Mouse (Mus musculus): ENCODE data around the gene Cybb. TPM values are rescaled to one million over a fixed set of nuclear protein-coding genes. Genes with fewer than 3 reads are reported as not detected.
"Not testable (repeated sequence)": the region's sequence is repeated elsewhere in the genome, so short reads cannot be mapped to it uniquely, and the experiment has no call there.

The Cybb gene
- polyA plus RNA-seq (2014; fragmentation: Nextera tagmentation; extraction: Ambion mirVana) = 1.7 and 3.1 TPM in 2 replicates

DNA sequence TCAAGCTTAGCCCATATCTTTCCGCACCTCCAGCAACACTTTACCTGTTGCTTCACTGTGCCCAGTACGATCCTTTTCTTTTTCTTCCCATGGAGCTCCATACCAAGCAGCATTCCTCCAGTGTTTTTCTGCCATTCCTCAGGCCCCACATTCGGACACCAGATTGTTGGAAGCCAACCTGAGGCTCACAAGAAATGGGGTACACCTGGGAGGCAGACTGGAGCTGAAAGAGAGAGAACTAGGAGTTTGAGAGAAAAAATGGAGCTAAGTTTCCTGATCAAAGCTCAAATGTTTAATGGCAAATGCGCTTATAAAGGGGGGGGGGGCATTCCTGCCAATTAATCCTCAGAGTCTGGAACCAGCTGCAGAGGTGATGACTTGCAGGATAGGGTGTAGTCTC lies at the start of gene Cybb:
Cybb (minus strand) TSS at position 101 of the 400 bp plus-strand sequence.
- no peak within 1 kb of the TSS for H3K4me2 ChIP-seq (replicated peaks; ENCODE audit: low read depth, low read length)
- ATAC-seq (ENCODE audit: low FRiP score, low TSS enrichment) = no peak
- H3K27me3 ChIP-seq (ENCODE audit: control insufficient read depth, insufficient read depth, low read length) = no peaks in the 10 kb centered on the region
- no peaks in the 10 kb centered on the region for H3K4me1 ChIP-seq (ENCODE audit: control insufficient read depth, insufficient read depth, low read length)
- H3K9me3 ChIP-seq (ENCODE audit: control insufficient read depth, low read length) = no peaks in the 10 kb centered on the region
- no peak within 1 kb of the TSS for H3K9ac ChIP-seq (ENCODE audit: low read depth, low read length)
- H3K36me3 ChIP-seq (ENCODE audit: control insufficient read depth, insufficient read depth, low read length) = no peaks in the 10 kb centered on the region
- 83% methylated on average over 4 of the region's 4 CpGs for WGBS
- H3K4me3 ChIP-seq (ENCODE audit: low read length) = no peak within 1 kb of the TSS
- H3K27ac ChIP-seq (ENCODE audit: low read depth, low read length) = no peak within 1 kb of the TSS

- no peaks in the 10 kb centered on the region for H3K9me3 ChIP-seq (ENCODE audit: control insufficient read depth, low read length)
- no peak overlapping the region for H3K9ac ChIP-seq (ENCODE audit: low read depth, low read length)
- H3K27ac ChIP-seq (ENCODE audit: low read depth, low read length) = no peak overlapping the region
- no peaks in the 10 kb centered on the region for H3K27me3 ChIP-seq (ENCODE audit: control insufficient read depth, insufficient read depth, low read length)
- no peaks in the 10 kb centered on the region for H3K4me1 ChIP-seq (ENCODE audit: control insufficient read depth, insufficient read depth, low read length)
- WGBS = 94% methylated on average over 3 of the region's 3 CpGs
- no peak overlapping the region for H3K4me3 ChIP-seq (ENCODE audit: low read length)
- no peaks in the 10 kb centered on the region for H3K36me3 ChIP-seq (ENCODE audit: control insufficient read depth, insufficient read depth, low read length)
- no peak overlapping the region for H3K4me2 ChIP-seq (replicated peaks; ENCODE audit: low read depth, low read length)
- no peak for ATAC-seq (ENCODE audit: low FRiP score, low TSS enrichment)
Measured at GRCm38 (mm10) chrX:9536881-9537280, 49.3 kb upstream of the Cybb start.

GRCm38 (mm10) chrX:9519969-9520368 lies 32.4 kb upstream of the Cybb start:
- H3K36me3 ChIP-seq (ENCODE audit: control insufficient read depth, insufficient read depth, low read length); H3K27ac ChIP-seq (ENCODE audit: low read depth, low read length); H3K27me3 ChIP-seq (ENCODE audit: control insufficient read depth, insufficient read depth, low read length); H3K9me3 ChIP-seq (ENCODE audit: control insufficient read depth, low read length); H3K9ac ChIP-seq (ENCODE audit: low read depth, low read length); H3K4me3 ChIP-seq (ENCODE audit: low read length); H3K4me1 ChIP-seq (ENCODE audit: control insufficient read depth, insufficient read depth, low read length); H3K4me2 ChIP-seq (replicated peaks; ENCODE audit: low read depth, low read length): not testable (repeated sequence)
- WGBS = 28% methylated on average over 2 of the region's 2 CpGs
- peak; percentile 49; the same call in 1 of the 2 replicates for ATAC-seq (ENCODE audit: low FRiP score, low TSS enrichment)

DNA sequence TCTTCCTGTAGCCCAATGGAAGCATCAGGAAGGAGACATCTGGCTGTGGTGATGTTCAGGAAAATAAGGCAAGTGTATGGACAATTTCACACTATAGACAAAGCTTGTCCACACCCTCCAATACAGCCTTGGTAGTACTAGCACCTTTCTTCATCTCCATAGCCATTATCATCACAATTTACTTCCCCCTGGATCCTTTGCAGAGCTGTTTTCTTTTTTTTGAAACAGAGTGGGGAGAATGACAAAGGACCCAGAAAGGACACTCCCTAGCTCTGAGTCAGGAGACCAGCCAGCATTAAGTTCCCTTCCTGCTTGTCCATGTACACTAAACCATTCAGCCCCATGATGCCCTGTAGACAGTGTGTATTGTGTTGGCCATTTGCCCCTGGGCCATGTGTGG lies 30.0 kb upstream of the Cybb start:
- H3K36me3 ChIP-seq (ENCODE audit: control insufficient read depth, insufficient read depth, low read length); H3K4me1 ChIP-seq (ENCODE audit: control insufficient read depth, insufficient read depth, low read length); H3K27me3 ChIP-seq (ENCODE audit: control insufficient read depth, insufficient read depth, low read length); H3K9me3 ChIP-seq (ENCODE audit: control insufficient read depth, low read length); H3K9ac ChIP-seq (ENCODE audit: low read depth, low read length); ATAC-seq (ENCODE audit: low FRiP score, low TSS enrichment); H3K4me3 ChIP-seq (ENCODE audit: low read length); H3K4me2 ChIP-seq (replicated peaks; ENCODE audit: low read depth, low read length); H3K27ac ChIP-seq (ENCODE audit: low read depth, low read length): not testable (repeated sequence)

GRCm38 (mm10) chrX:9475036-9475435 lies 12.5 kb downstream of the Cybb start:
- 79% methylated on average over 6 of the region's 6 CpGs for WGBS
- H3K27me3 ChIP-seq (ENCODE audit: control insufficient read depth, insufficient read depth, low read length); H3K4me1 ChIP-seq (ENCODE audit: control insufficient read depth, insufficient read depth, low read length); H3K36me3 ChIP-seq (ENCODE audit: control insufficient read depth, insufficient read depth, low read length); H3K4me3 ChIP-seq (ENCODE audit: low read length); ATAC-seq (ENCODE audit: low FRiP score, low TSS enrichment); H3K27ac ChIP-seq (ENCODE audit: low read depth, low read length); H3K4me2 ChIP-seq (replicated peaks; ENCODE audit: low read depth, low read length); H3K9me3 ChIP-seq (ENCODE audit: control insufficient read depth, low read length); H3K9ac ChIP-seq (ENCODE audit: low read depth, low read length): not testable (repeated sequence)

GRCm38 (mm10) chrX:9474440-9474839 lies 13.1 kb downstream of the Cybb start:
- Histone ChIP-seq H3K9me3 (ENCODE audit: control insufficient read depth, low read length) (no peaks in the 10 kb centered on the region), H3K27me3 (ENCODE audit: control insufficient read depth, insufficient read depth, low read length) (no peaks in the 10 kb centered on the region), H3K4me2 (replicated peaks; ENCODE audit: low read depth, low read length) (no peak overlapping the region), H3K27ac (ENCODE audit: low read depth, low read length) (no peak overlapping the region), H3K4me1 (ENCODE audit: control insufficient read depth, insufficient read depth, low read length) (no peaks in the 10 kb centered on the region), H3K9ac (ENCODE audit: low read depth, low read length) (no peak overlapping the region), H3K36me3 (ENCODE audit: control insufficient read depth, insufficient read depth, low read length) (no peaks in the 10 kb centered on the region), H3K4me3 (ENCODE audit: low read length) (no peak overlapping the region)
- ATAC-seq (ENCODE audit: low FRiP score, low TSS enrichment) = no peak

DNA sequence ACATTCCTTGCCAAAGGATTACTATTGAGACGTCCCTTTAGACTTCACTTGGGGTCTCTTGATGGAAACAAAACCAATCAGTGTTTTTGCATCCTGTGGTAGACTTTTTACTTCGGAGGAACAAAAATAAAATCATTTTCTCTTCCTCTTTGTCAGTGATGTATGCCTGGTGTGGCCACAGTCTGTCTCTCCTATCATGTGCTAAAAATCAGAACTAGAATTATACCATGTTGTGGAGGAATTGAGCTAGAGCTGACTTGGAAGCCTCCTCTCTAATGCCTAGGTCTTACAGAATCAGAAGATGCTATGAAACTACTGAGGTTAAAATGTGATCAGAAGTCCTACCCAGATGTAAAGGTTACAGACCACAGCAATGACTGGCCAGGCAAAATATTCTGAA lies 13.8 kb downstream of the Cybb start:
- Histone ChIP-seq H3K36me3 (ENCODE audit: control insufficient read depth, insufficient read depth, low read length) (no peaks in the 10 kb centered on the region), H3K9ac (ENCODE audit: low read depth, low read length) (no peak overlapping the region), H3K27me3 (ENCODE audit: control insufficient read depth, insufficient read depth, low read length) (no peaks in the 10 kb centered on the region), H3K4me1 (ENCODE audit: control insufficient read depth, insufficient read depth, low read length) (no peaks in the 10 kb centered on the region), H3K27ac (ENCODE audit: low read depth, low read length) (no peak overlapping the region), H3K4me3 (ENCODE audit: low read length) (no peak overlapping the region), H3K4me2 (replicated peaks; ENCODE audit: low read depth, low read length) (no peak overlapping the region), H3K9me3 (ENCODE audit: control insufficient read depth, low read length) (no peaks in the 10 kb centered on the region)
- ATAC-seq (ENCODE audit: low FRiP score, low TSS enrichment) = no peak
- WGBS = 84% methylated on average over 2 of the region's 2 CpGs

DNA sequence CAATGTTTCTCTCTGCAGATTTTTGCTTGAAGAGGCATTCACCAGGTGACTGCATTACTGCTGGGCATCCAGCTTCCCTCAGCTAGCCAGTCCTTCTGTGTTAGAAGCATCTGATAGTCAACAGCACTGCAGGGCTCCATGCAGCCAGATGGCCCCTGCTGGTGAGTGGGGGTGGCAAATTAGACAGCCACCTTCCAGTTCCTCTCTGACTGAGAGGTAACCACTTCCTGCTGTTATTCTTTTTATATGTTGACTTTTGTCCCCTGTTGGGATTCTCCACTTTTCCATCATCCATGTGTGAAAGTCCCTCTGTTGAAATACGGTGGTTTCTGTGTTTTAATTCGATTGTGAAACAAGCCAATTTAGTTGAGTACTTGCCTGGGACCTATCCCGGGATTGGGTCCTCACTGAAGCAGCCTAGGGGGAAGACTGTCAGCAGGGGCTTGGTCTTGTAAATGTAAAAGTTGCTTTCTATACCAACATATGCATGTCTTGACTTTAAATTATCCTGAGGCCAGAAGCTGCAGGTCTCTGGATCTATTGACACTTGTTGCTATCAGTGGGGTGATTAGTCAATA lies 16.7 kb downstream of the Cybb start:
- 63% methylated on average over 3 of the region's 3 CpGs for WGBS
- Histone ChIP-seq H3K27ac (ENCODE audit: low read depth, low read length) (no peak overlapping the region), H3K4me1 (ENCODE audit: control insufficient read depth, insufficient read depth, low read length) (no peaks in the 10 kb centered on the region), H3K27me3 (ENCODE audit: control insufficient read depth, insufficient read depth, low read length) (no peaks in the 10 kb centered on the region), H3K4me2 (replicated peaks; ENCODE audit: low read depth, low read length) (no peak overlapping the region), H3K36me3 (ENCODE audit: control insufficient read depth, insufficient read depth, low read length) (no peaks in the 10 kb centered on the region), H3K4me3 (ENCODE audit: low read length) (no peak overlapping the region), H3K9ac (ENCODE audit: low read depth, low read length) (no peak overlapping the region), H3K9me3 (ENCODE audit: control insufficient read depth, low read length) (no peaks in the 10 kb centered on the region)
- no peak for ATAC-seq (ENCODE audit: low FRiP score, low TSS enrichment)

- Histone ChIP-seq H3K9me3 (ENCODE audit: control insufficient read depth, low read length) (no peaks in the 10 kb centered on the region), H3K4me2 (replicated peaks; ENCODE audit: low read depth, low read length) (no peak overlapping the region), H3K9ac (ENCODE audit: low read depth, low read length) (no peak overlapping the region), H3K4me1 (ENCODE audit: control insufficient read depth, insufficient read depth, low read length) (no peaks in the 10 kb centered on the region), H3K27ac (ENCODE audit: low read depth, low read length) (no peak overlapping the region), H3K4me3 (ENCODE audit: low read length) (no peak overlapping the region), H3K36me3 (ENCODE audit: control insufficient read depth, insufficient read depth, low read length) (no peaks in the 10 kb centered on the region), H3K27me3 (ENCODE audit: control insufficient read depth, insufficient read depth, low read length) (no peaks in the 10 kb centered on the region)
- ATAC-seq (ENCODE audit: low FRiP score, low TSS enrichment) = no peak
Measured at GRCm38 (mm10) chrX:9469100-9469499, 18.5 kb downstream of the Cybb start.

Measured in kidney, embryonic 14.5 days (tissue).